Mouse (Mus musculus) spleen, adult 2 months (tissue): ENCODE measurements around the gene Fgf12. TPM values are rescaled to one million over a fixed set of nuclear protein-coding genes. Genes with fewer than 3 reads are reported as not detected.

Source experiments
- DNase-seq, 2 experiments: peaks; one replicate each; pipeline versions ENCODE4 v3.0.0 to v3.0.0-alpha.2; 2012 to 2021; ENCODE audit warnings: low spot score in 2 of 2, low read depth in 1 of 2
- H3K27ac ChIP-seq: fragments of 200-500 bp; 2 replicates; pipeline ENCODE4 v1.5.1; 2012; ENCODE audit warnings: low read length, inconsistent platforms; ENCODE audit not compliant: insufficient read depth
- H3K27me3 ChIP-seq: fragments of 200-500 bp; 2 replicates; pipeline ENCODE4 v1.6.1; 2012; ENCODE audit warnings: mild to moderate bottlenecking, moderate library complexity, low read length, inconsistent platforms; ENCODE audit not compliant: control insufficient read depth, insufficient read depth
- H3K36me3 ChIP-seq: fragments of 200-500 bp; 2 replicates; pipeline ENCODE4 v1.6.1; 2012; ENCODE audit warnings: mild to moderate bottlenecking, low read length, inconsistent platforms; ENCODE audit not compliant: control insufficient read depth, insufficient read depth
- H3K4me1 ChIP-seq: fragments of 200-500 bp; 2 replicates; pipeline ENCODE4 v1.6.1; 2011; ENCODE audit warnings: inconsistent platforms; ENCODE audit not compliant: control insufficient read depth, insufficient read depth, insufficient read length
- H3K4me3 ChIP-seq: fragments of 200-500 bp; 2 replicates; pipeline ENCODE4 v1.5.1; 2011; ENCODE audit warnings: mild to moderate bottlenecking, inconsistent platforms; ENCODE audit not compliant: insufficient read depth, insufficient read length; ENCODE audit errors: extremely low read depth
- CTCF ChIP-seq: fragments of 200-500 bp; IDR thresholded peaks from 2 replicates; pipeline ENCODE4 v1.5.1; 2011; ENCODE audit warnings: mild to moderate bottlenecking, inconsistent platforms; ENCODE audit not compliant: insufficient read depth, insufficient read length, insufficient replicate concordance; ENCODE audit errors: extremely low read depth
- POLR2A ChIP-seq: fragments of 200-500 bp; IDR thresholded peaks from 2 replicates; pipeline ENCODE4 v1.6.1; 2011; ENCODE audit warnings: low read depth, low read length, inconsistent platforms
- WGBS: fragments of 180-500 bp; shearing (Covaris S2); methylation state at CpG from one replicate; pipeline ENCODE4 v1.1.7; 2018; 5-methylcytosine and 5-hydroxymethylcytosine counted together
- polyA plus RNA-seq: library from polyadenylated mRNA; depleted of rRNA; stranded (reverse); fragments of >200 nt; gene quantifications from 2 replicates; pipeline ENCODE4 v1.2.3, GENCODE M21; 2012

Gene Fgf12
- polyA plus RNA-seq, 1 experiment = not detected

DNA sequence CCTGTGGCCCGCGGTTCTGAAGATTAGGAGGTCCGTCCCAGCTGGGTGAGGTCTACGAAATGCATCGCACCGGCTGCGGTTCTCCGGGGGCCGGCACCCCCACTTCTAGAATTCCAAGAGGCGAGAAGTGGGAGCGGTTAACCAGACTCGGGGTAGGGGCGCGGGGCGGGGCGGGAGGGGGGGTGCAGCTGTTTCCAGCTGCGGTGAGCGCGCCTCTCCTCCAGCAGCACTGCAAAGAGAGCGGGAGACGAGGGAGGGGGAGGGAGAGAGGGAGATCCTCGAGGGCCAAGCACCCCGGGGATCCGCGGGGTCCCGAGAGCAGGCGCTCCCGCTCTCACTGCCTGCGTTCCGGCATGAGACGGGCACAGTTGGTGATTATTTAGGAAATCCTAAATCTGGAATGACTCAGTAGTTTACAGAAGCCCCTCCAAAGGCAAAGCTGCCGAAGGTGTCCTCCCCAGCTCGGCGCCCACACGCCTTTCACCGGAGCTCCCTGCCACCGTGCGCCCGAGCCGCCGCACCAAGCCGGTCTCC is 307.0 kb downstream of the Fgf12 start:
- Histone ChIP-seq H3K27me3 (peaks cover 13% of the 10 kb centered on the region), H3K4me1 (no peaks in the 10 kb centered on the region; the same call in 1 of the 2 replicates), H3K36me3 (no peaks in the 10 kb centered on the region), H3K27ac (no peak overlapping the region), H3K4me3 (no peak overlapping the region)
- no peak for DNase-seq
- TF ChIP-seq CTCF (no peak), POLR2A (no peak)
- 2% methylated on average over 42 of the region's 42 CpGs for WGBS

DNA sequence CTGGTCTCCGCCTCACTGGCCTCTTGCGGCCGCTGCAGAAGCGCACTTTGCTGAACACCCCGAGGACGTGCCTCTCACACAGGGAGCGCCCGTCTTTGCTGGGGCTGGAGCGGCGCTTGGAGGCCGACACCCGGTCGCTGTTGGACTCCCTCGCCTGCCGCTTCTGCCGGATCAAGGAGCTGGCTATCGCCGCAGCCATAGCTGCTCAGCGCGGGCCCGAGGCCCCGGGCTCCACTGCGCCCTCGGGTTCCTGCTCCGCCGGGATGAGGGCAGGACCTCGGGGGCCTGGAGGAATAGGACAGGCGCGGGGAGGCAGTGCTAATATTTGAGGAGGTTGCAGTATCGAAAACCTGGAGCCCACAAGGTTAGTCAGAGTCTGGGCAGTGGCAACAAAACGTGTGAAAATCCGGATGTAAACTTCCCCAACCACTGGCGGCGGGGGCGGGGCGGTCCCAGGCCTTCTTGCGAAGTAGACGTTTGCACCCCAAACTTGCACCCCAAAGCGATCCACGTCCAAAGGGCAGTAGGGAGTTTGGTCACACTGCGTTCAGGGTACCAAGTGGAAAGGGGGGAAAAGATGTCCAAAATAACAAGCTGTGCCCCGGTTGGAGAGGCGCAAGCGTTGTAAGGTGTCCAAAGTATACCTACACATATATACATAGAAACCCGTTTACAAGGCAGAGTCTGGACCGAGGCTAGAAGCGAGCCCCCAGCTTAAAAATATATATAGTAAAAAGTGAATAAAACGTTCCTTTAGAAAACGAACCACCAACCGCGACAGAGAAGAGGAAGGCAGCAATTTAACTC is 307.7 kb downstream of the Fgf12 start:
- TF ChIP-seq POLR2A = no peak
- TF ChIP-seq CTCF = no peak
- Histone ChIP-seq H3K27ac (no peak overlapping the region), H3K4me1 (no peaks in the 10 kb centered on the region; the same call in 1 of the 2 replicates), H3K4me3 (no peak overlapping the region), H3K36me3 (no peaks in the 10 kb centered on the region), H3K27me3 (peaks cover 13% of the 10 kb centered on the region)
- DNase-seq = no peak
- WGBS = 3% methylated on average over 51 of the region's 51 CpGs

DNA sequence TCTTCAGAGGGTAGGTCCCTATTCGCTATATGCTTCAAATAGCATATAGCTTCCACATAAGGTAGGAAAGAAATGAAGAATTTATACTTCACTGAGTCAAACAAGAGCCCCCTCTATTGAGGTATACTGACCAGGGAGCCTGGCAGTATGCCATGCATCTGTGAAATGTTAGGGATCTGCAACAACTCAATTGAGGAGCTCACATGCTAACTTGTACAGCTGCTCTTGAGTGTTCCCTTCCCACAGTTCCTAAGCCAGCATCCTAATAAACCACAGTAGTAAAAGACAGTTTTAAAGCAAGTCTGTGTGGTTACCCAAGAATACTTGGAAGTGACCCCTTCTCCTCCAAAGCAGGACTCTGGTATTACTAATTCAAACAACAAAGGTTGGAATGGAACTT is 331.3 kb downstream of the Fgf12 start:
- no peaks in the 10 kb centered on the region for H3K27me3 ChIP-seq
- H3K36me3 ChIP-seq = no peaks in the 10 kb centered on the region
- WGBS = 70% methylated on average over 1 of the region's 1 CpGs
- no peak for TF ChIP-seq POLR2A
- TF ChIP-seq CTCF = no peak
- no peak for DNase-seq
- H3K27ac ChIP-seq = no peak overlapping the region
- no peak overlapping the region for H3K4me3 ChIP-seq
- no peaks in the 10 kb centered on the region for H3K4me1 ChIP-seq

DNA sequence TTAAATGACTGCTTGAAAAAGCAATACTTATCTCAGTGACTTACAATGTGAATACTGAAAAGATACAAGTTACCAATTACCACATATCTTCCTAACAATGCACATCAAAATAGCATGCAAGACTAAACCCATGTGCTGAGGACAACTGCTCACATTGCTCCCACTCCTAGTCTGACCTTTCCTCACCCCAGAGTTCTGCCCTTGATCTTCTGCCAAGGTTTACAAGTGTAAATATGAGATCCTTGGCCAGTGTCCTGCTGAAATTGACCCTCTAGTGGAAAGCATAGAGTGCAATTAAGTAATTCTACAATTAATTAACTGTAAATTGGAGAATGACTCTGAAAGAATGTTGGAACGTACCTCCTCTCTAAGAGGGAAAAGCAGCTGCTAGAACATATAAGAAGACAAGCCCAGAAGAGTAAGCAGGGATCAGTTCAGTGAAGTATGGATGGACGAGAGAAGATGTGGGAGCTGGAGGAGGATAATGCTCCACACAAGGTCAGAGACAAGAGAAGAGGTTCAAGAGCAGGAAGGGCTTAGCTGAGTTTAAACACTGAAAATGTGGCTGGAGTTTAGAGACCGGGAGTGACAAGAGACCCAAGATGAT is 333.1 kb downstream of the Fgf12 start:
- 74% methylated on average over 3 of the region's 3 CpGs for WGBS
- TF ChIP-seq POLR2A (no peak), CTCF (no peak)
- Histone ChIP-seq H3K27ac (no peak overlapping the region), H3K36me3 (no peaks in the 10 kb centered on the region), H3K4me3 (no peak overlapping the region), H3K4me1 (no peaks in the 10 kb centered on the region), H3K27me3 (no peaks in the 10 kb centered on the region)
- no peak for DNase-seq

DNA sequence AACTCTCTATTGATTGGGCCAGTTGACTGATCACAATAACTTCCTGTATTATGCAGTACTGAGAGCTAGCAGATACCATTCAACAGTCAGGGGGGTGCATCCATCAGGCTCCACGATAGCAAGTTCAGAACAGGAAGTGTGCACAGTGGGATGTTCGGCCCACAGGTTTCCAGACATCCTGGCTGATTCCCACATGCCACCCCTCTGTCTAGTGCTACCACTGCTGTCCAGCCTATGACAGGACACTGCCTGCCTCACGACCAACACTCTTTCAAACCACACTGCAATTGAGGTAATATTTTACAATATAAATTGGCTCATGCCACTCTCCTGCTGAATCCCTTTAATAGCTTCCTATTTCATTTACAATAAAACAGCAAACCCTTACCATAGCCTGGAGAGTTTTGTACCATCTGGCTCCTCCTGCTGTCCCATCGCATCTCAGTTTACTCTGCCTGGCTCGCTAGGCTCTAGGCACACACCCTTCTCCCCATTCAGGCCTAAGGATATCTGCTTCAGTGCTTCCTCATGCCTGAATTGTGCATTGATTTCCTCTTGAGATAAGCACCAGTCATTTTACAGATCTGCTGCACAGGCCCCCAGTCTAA is 341.6 kb downstream of the Fgf12 start:
- Histone ChIP-seq H3K27ac (no peak overlapping the region), H3K36me3 (no peaks in the 10 kb centered on the region), H3K27me3 (no peaks in the 10 kb centered on the region), H3K4me1 (no peaks in the 10 kb centered on the region), H3K4me3 (no peak overlapping the region)
- no peak for TF ChIP-seq POLR2A
- no peak for TF ChIP-seq CTCF
- WGBS = 68% methylated on average over 5 of the region's 5 CpGs
- no peak for DNase-seq

DNA sequence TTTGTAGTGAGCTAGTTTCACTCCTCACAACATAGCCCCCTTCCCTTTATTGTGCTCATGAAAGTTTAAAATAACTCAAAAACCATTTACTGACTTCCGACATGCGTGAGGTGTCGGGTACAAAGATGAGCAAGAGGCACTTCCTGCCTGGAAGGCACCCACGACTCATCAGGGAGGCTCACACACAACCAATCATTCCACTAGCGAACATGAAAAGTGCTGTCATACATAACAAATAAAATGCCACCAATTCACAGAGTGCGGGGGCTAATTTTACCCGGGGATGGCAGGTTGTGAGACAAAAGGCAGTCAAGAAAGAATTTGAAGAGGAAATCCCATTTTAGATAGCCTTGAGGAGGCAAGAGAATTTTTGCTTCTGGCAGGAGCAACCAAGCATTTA is 344.6 kb downstream of the Fgf12 start:
- Histone ChIP-seq H3K36me3 (no peaks in the 10 kb centered on the region), H3K27me3 (no peaks in the 10 kb centered on the region), H3K4me1 (no peaks in the 10 kb centered on the region), H3K27ac (no peak overlapping the region), H3K4me3 (no peak overlapping the region)
- WGBS = 74% methylated on average over 7 of the region's 7 CpGs
- TF ChIP-seq POLR2A (no peak), CTCF (no peak)
- DNase-seq = no peak

DNA sequence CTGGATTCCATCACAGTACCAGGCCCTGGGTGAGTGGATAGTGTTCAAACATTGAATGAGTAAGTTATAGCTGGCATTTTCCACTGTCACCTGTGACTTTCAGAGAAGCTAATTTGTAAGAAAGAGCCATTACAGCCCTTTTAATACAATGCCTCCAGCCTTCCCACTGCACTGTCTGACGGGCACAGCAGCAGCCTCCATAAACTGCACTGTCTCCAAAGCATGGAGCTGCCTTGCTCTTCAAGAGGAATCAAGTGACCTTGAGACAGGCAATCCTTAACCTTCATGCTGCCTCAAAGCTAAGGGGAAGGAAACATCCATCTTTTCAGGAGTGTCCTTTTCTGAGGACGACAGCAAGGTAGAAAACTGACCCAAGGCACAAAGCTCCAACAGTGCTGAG is 345.0 kb downstream of the Fgf12 start:
- no peak for TF ChIP-seq CTCF
- no peak for TF ChIP-seq POLR2A
- H3K27ac ChIP-seq = no peak overlapping the region
- 74% methylated on average over 2 of the region's 2 CpGs for WGBS
- no peaks in the 10 kb centered on the region for H3K27me3 ChIP-seq
- H3K36me3 ChIP-seq = no peaks in the 10 kb centered on the region
- H3K4me3 ChIP-seq = no peak overlapping the region
- no peaks in the 10 kb centered on the region for H3K4me1 ChIP-seq
- DNase-seq = no peak
